Mouse (Mus musculus): ENCODE data around the gene Sp2.
A peak's percentile ranks its signal among the peaks of the same experiment; 100 is the strongest.

Gene Sp2

GRCm38 (mm10) chr11:96969746-96970145 lies 13.0 kb downstream of the Sp2 start:
- DNase-seq, result no peak

- no peak for DNase-seq
These were observed 13.5 kb downstream of the Sp2 start for GRCm38 (mm10) chr11:96969280-96969722.

- no peak for DNase-seq
These were observed 14.3 kb downstream of the Sp2 start for GRCm38 (mm10) chr11:96968476-96968875.

- peak; percentile 39 for DNase-seq
These were observed 15.1 kb downstream of the Sp2 start for GRCm38 (mm10) chr11:96967544-96968269.

- DNase-seq, result peak; percentile 72
These were observed 15.7 kb downstream of the Sp2 start for GRCm38 (mm10) chr11:96966914-96967543.

DNA sequence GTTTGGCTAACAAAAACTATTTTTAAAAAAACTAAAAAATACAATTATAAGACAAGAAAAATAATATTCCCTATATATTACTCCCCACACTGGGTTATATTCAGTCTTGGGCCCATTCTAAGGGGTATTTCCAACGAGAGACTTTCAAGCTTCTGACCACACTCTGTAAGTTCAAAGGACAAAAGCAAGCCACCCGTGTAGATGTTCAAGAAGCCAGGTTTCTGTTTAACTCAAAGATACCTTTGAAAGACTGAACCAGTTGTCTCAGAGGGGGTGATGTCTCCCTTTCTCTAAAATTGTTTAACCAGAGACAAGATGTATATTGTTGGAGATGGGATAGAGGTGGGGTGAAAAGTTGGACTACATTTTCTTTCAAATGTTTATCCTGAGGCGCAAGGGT lies 16.6 kb downstream of the Sp2 start:
- DNase-seq, result no peak

DNA sequence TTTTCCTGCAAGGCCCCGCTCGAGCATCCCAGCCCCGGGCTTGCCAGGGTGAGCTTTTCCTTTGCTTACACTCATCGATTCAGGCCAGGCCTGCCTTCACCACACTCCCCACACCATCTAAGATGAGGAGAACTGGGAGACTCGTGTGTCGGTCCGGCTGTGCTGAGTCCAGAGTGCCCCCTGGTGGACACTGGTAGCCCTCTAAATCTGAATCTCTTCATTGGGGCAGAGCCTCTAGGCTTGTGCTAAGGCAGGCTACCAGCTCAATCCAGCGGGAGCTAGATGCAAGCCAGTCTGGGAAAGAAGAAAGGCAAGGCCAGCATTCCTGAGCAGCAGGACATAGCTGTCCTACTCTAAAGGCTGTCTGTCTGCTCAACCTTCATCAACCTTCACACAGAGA lies 19.2 kb downstream of the Sp2 start:
- peak; percentile 91 for DNase-seq

DNA sequence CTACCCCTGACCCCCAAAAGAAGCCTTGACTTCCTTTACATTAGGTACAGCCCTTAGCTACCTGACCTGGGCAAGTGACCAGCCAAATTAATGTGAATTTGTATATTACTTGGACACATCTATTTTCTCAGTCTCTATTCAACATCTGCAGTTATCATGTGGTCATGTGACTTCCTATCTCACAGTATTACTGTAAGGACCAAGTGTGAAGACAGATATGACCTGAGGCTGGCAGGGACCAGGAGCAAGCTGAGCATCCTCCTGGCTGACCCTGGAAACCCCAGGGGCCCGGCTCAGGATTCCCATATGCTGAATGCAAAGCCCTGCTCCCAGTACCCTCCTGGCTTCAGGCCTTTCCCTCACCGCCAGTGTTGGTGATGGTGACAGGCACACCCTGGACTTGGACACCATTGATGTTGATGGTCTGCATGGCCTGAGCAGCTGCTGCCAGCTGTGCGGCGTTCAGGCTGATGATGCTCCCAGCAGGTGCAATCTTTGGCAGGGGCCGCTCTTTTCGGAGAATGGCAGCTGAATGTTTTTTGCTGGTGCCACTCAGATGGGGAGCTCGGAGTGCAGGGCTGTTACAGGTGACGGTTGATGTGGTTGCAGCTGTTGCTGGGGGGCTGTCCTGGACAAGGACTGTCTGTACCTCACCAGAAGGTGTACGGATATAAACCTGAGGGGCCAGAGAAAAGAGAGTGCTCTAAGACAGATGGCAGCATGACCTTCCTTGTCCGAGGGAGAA lies 25.5 kb downstream of the Sp2 start:
- peak; percentile 80 for DNase-seq

DNA sequence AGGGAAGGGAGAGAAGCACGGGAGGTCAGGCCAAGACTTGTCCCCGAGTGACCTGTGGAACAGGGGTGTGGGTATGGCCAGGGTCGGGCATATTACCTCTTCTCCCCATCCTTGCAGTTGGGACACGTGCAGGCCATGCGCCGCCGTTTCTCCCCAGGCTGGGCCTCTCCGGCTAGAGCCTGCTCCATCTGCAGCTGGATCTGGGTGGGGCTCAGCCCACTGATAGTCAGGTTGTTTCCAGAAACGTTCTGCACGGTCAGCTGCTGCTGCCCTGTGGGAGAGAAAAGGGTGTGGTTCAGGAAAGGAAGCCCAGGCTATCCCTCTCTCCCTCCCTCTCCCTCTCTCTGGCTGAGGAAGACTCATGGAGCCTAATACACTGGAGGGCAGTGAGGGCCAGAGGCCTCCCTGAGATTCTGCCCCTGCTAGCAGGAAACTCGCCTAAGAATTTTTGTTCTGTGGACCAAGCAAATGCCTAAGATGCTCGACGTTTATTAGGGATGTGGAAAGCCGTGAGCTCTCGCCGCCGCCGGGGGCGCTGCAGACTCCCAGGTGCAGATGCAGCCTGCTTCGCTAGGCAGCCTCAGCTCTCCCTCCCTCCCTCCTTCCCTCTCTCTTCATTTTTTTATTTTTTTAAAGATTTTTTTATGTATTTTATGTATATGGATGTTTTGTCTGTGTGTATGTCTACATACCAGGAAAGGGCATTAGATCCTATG lies 26.6 kb downstream of the Sp2 start:
- DNase-seq, result peak; percentile 59

DNA sequence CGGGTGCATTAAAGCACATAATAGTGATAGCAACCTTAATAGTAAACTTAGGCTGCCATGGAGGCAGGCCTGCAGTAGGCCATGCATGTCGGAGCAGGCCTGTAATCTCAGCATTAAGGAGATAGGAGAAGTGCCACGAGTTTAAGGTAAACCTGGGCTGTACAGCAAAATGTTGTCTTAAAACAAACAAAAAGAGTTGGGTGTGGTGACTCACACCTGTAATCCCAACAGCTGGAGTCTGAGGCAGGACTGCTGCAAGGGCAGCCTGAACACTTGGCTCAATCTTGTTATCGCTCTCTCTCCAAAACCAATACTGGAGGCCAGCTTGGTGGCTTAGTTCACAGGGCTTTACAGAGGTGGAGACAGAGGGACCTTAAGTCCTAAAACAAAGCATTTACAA lies 27.7 kb downstream of the Sp2 start:
- DNase-seq, result no peak

GRCm38 (mm10) chr11:96952896-96953295 lies 29.9 kb downstream of the Sp2 start:
- peak; percentile 58 for DNase-seq

DNA sequence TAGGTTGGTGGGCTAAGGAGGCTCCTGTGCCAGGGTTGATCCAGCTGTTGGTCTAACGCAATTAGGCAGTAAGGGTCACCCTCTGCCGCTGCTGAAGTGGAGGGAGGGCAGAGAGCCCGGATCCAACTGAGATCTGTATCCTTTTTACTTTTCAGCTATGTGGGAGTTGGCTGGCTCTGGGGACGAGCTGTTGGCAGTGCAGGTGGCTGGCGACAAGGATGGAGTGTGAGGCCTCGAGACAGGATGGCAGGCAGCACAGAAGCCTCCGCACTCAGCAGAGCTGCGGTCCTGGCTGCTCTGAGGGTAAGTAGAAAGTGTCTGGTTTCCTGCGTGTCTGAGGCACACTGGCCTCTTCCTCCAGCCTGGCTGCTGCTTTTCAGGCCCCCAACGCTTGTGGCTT lies 30.3 kb downstream of the Sp2 start:
- peak; percentile 66 for DNase-seq

DNA sequence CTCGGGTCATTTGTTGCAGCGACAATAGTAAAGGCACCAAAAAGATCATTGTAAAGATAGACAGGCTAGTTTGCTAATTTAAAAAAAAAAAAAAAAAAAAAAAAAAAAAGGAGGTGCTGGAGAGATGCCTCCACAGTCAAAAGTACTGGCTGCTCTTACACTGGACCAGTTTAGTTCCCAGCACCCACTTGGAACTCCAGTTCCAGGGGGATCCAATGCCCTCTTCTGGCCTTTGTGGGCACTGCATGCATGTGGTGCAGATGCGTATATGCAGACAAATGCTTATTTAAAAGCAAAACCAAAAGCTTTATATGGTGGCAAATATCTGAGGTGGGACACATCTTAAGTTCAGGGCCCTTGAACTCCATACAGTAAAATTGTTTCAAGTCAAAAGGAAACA lies 32.0 kb downstream of the Sp2 start:
- peak; percentile 50 for DNase-seq

DNA sequence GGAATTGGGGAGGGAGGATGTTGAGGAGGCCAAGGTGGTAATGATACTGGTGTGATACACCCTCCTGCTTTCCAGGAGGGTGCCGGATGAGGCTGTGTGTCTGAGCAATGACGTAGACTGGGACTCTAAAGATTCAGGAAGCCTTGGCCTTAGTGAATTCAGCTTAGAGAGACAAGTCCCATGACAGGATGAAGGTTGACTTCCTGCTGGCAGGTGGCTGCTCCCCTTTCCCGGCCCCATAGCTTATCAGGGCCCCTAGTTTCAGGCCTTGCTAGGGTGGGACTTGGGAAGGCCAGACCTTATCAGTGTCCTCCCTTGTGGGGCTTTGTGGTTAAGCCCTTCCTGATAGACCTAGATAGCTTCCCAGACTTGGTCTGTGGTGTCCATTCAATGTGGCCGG lies 34.9 kb downstream of the Sp2 start:
- DNase-seq, result peak; percentile 42

DNA sequence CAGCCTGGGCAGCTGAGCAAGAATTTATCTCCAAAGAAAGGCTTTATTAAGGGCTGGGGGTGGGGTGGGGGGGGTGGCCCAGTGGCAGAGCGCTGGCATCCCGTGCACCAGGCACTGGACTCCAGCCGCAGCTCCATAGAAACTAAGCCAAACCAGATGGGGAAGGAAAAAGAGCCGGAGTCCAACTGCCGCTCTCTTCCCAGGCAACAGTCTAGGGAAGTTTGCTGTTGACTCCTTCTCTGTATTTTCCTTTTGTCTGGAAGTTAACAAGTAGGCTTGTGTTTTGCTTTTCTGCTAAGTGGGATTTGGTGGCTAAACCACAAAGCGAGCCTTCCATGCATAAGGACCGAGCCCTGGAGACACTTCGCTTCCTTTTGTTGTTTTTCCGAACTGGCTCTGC lies 36.3 kb downstream of the Sp2 start:
- no peak for DNase-seq

- no peak for DNase-seq
These were observed 37.7 kb downstream of the Sp2 start for GRCm38 (mm10) chr11:96944844-96945580.

DNA sequence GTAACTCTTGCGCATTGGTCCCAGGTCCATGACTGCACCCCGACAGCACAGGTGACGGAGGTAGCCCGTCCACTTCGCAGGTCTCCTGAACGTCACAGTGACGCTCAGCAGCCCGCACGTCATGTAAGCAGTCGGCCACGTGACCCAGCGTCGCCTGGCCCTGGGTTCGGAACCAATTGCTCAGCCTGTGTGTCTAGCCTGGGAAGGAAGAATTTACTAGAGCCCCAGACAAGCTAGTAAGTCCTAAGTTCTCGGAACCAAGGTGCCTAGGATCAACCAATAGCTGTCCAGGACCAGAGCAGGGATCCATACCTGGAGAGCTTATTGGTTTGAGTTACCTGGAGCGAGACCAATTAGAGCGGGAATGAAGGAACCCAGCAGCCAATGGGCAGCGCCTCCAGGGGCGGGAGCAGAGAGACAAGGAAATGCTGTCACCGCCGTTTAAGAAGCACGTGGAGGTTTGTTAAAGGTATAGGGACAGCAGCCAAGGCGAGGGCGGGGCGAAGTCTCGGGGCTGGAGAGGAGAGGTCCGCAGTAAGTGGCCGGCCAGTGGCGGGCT lies 38.9 kb downstream of the Sp2 start, which contains the start of gene Pnpo:
Gene Pnpo, minus strand, starts transcription at position 241 of the 559 bp plus-strand sequence.
- peak; percentile 92 for DNase-seq

DNA sequence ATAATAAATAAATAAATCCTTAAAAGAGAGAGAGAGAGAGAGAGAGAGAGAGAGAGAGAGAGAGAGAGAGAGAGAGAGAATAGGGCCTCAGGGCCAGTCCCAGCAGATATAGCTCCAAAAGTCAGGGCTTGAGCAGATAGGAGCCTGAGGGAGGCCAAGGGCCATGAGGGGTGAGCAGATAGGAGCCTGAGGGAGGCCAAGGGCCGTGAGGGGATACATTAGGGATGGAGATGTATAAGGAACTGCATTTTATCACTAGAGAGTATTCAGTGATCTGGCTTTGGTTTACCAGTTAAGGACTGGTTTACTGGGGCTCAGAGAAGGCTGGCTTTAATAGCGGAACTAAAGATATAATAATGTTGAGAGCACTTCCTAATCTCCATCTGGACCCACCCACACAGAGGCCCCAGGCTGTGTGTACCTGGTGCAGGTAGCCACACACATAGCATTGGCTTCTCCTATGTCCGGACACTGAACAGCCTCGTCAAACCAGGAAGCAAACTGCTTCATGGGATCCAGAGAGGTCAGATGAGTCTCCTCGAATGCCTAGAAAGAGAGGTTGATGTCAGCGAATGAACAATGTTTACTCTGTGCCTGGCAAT lies 40.7 kb downstream of the Sp2 start:
- no peak for DNase-seq

DNA sequence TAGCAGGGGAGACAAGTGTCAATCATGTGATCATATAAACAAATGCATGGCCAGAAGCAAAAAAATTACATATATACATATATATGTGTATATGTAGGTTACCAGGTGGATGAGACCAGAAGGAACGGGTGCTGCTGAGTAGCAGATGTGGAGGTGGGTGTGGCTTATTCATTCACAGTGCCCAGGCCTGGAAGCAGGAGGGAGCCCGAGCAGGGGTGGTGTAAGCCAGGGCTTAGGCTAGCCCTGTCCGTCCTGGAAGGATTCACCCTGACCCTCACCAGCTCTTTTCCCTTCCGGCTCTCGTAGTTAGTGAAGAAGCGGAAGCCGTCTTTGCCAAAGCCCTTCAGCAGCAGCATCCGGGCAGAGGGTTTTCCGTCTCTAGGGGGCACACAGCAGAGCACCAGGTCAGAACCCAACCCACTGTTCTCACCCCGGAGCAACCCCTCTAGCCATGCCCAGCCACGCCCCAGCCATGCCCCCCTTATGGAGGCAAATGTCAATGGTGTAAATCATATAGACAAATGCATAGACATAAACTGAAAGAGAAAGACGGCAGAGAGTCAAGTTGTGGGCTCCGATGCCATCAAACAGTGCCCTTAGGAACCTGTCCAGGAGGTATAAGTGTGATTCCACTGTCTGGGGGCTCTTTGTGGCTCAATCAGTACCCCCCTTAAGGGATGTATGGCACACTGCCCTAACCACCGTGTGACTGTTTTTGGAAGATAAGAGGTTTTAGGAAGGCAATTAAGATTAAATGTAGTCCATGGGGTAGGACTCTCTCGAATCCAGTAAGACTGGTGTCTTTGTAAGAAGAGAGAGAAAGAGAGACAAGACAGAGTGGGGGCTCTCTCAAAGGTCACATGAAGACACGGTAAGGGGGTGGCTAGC lies 41.9 kb downstream of the Sp2 start:
- peak; percentile 53 for DNase-seq

DNA sequence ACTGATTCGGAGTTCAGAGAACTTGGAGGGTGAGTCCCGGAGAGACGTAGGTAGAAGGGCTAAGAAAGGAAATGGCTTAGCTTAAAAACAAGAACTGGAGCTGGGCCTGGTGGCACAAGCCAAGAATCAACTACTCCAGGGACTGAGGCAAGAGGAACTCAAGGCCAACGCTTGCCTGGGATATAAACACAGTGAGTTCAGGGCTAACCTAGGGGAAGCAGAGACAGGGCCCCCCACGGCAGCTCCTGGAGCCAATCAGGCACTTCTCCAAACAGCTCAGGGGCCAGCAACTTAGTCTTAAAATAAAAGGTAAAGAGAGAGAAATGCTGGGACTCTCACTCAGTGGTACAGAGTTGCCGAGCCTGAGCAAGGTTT lies 44.3 kb downstream of the Sp2 start:
- no peak for DNase-seq
